In the genomic region with DNA sequence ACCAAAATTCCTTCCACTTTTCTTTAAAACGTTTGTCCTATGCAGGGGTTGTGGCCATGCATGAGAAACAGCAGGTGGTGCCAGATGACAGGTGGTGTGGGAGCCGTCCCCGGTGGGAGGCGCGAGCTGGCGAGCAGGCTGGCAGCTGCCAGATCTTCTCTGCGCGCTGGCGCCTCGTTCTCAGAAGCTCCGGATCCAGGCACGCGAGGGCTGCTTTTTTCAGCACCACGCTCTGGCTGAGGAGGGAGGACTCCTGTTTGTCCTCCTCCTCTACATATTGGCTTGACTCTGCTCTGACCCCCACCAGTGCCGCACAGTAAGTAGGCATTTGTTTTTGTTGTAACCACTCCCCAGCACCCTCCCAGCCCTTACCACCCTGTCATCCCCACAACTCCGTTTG, we compare ENCODE assay signal across 8 mouse cellular contexts. TPM values are rescaled to one million over a fixed set of nuclear protein-coding genes. Genes with fewer than 3 reads are reported as not detected.
A peak's percentile ranks its signal among the peaks of the same experiment; 100 is the strongest.
DNase-seq lines count a peak whose midpoint lies in the region; ATAC-seq and TF ChIP-seq lines count a peak whose summit lies in the region.

TSS of gene Nsg2 (plus strand) at position 183 of the 400 bp plus-strand sequence.

- H3K4me1 ChIP-seq in cerebellum, adult 2 months (ENCODE audit: control insufficient read depth, insufficient read depth, low read length), result no peaks in the 10 kb centered on the region
- H3K4me1 ChIP-seq in hindbrain, embryonic 10.5 days (replicated peaks), result peaks cover 44% of the 10 kb centered on the region
- peaks cover 4% of the 10 kb centered on the region for H3K4me1 ChIP-seq in lung, embryonic 16.5 days (replicated peaks; ENCODE audit: control insufficient read depth, insufficient read depth, low read length)

- peaks cover 18% of the 10 kb centered on the region for H3K36me3 ChIP-seq in hindbrain, embryonic 10.5 days
- H3K36me3 ChIP-seq in lung, embryonic 16.5 days (ENCODE audit: control insufficient read depth, insufficient read depth, low read length), result no peaks in the 10 kb centered on the region

- no peaks in the 10 kb centered on the region for H3K27me3 ChIP-seq in cerebellum, adult 2 months (ENCODE audit: control insufficient read depth, insufficient read depth, low read length)
- no peaks in the 10 kb centered on the region for H3K27me3 ChIP-seq in hindbrain, embryonic 10.5 days (ENCODE audit: insufficient read depth, poor library complexity, severe bottlenecking)
- no peaks in the 10 kb centered on the region for H3K27me3 ChIP-seq in lung, embryonic 16.5 days (ENCODE audit: control insufficient read depth, insufficient read depth, low read depth, low read length)

- peak; percentile 53; the same call in 1 of the 2 replicates for TF ChIP-seq CTCF in cerebellum, adult 2 months (IDR thresholded peaks at IDR 0.05; ENCODE audit: borderline replicate concordance, insufficient read depth, low read depth, low read length)

- H3K9ac ChIP-seq in lung, embryonic 16.5 days (ENCODE audit: low read length), result no peak within 1 kb of the TSS

- peak within 1 kb of the TSS; percentile 70; the same call in 1 of the 2 replicates for H3K27ac ChIP-seq in cerebellum, adult 2 months (ENCODE audit: insufficient read depth, low read length)
- H3K27ac ChIP-seq in hindbrain, embryonic 10.5 days, result peak within 1 kb of the TSS; percentile 87
- H3K27ac ChIP-seq in lung, embryonic 16.5 days (ENCODE audit: low read length), result no peak within 1 kb of the TSS

- 0% methylated on average over 16 of the region's 16 CpGs for WGBS in cerebellum, adult 2 months
- WGBS in hindbrain, embryonic 10.5 days, result under 1% methylated on average over 16 of the region's 16 CpGs
- WGBS in lung, embryonic 16.5 days, result under 1% methylated on average over 16 of the region's 16 CpGs

- H3K4me3 ChIP-seq in cerebellum, adult 2 months (replicated peaks; ENCODE audit: insufficient read depth, low read depth, low read length), result peak within 1 kb of the TSS; percentile 86
- H3K4me3 ChIP-seq in hindbrain, embryonic 10.5 days, result peak within 1 kb of the TSS; percentile 53
- peak within 1 kb of the TSS; percentile 20 for H3K4me3 ChIP-seq in lung, embryonic 16.5 days (ENCODE audit: low read length)

- H3K9me3 ChIP-seq in hindbrain, embryonic 10.5 days, result no peaks in the 10 kb centered on the region
- no peaks in the 10 kb centered on the region for H3K9me3 ChIP-seq in lung, embryonic 16.5 days (ENCODE audit: control insufficient read depth, low read length)

- TF ChIP-seq POLR2A in cerebellum, adult 2 months (IDR thresholded peaks at IDR 0.05; ENCODE audit: borderline replicate concordance, insufficient read depth, low read length), result no peak

- H3K4me2 ChIP-seq in lung, embryonic 16.5 days (ENCODE audit: low read depth, low read length), result peak within 1 kb of the TSS; percentile 49

- ATAC-seq in lung, embryonic 16.5 days (ENCODE audit: low read depth), result peak; percentile 69; the same call in 1 of the 2 replicates

- peak; percentile 94 for DNase-seq in CD4-positive, CD25-positive, alpha-beta regulatory T cell, adult 2 months (ENCODE audit: low read depth, low spot score)
- DNase-seq in cerebellum, adult 2 months, result peak; percentile 79 to 83
- peak; percentile 80 to 93 for DNase-seq in frontal cortex, adult 2 months (ENCODE audit: extremely low spot score in 1 of 2, low spot score in 1 of 2)
- peak; percentile 82 for DNase-seq in hindbrain, embryonic 10.5 days (ENCODE audit: low spot score)
- peak; percentile 63 for DNase-seq in layer of hippocampus, adult 9-10 months (ENCODE audit: low spot score)
- peak; percentile 53 for DNase-seq in ovary, postnatal 14 days (ENCODE audit: low spot score)
- peak; percentile 95 for DNase-seq in thymus, postnatal 0 days (ENCODE audit: low spot score)

RNA-seq across cellular contexts. Expression of gene Nsg2, which starts in this region (rescaled TPM):
- polyA plus RNA-seq in cerebellum, adult 2 months (2012; rRNA removed), result 140 and 169 TPM in 2 replicates
- polyA plus RNA-seq in frontal cortex, adult 2 months (2012; rRNA removed), result 595 and 624 TPM in 2 replicates
- polyA plus RNA-seq in hindbrain, embryonic 10.5 days (2016; fragmentation: Nextera tagmentation; extraction: Ambion mirVana), result 26.5 and 76.8 TPM in 2 replicates
- 1.6 and 3.0 TPM in 2 replicates for polyA plus RNA-seq in lung, embryonic 16.5 days (2015; fragmentation: Nextera tagmentation; extraction: Ambion mirVana)
- polyA plus RNA-seq in thymus, postnatal 0 days (2015; fragmentation: Nextera tagmentation; extraction: Ambion mirVana), result 129 and 138 TPM in 2 replicates

Comparison
In these comparisons a context has a peak if more than half of its experiments do, and no peak if none do; other contexts are left out.
1. H3K4me3 ChIP-seq: peak in every context shown above with its lines; median percentile 86 in cerebellum, adult 2 months; 53 in hindbrain, embryonic 10.5 days; 20 in lung, embryonic 16.5 days.